Mouse (Mus musculus) heart, postnatal 0 days (tissue): ENCODE data around the gene Myo16. TPM values are rescaled to one million over a fixed set of nuclear protein-coding genes. Genes with fewer than 3 reads are reported as not detected.

Experiments
- ATAC-seq: fragments of 200-750 bp; cut with Nextera tagmentation; 2 replicates; pipeline ENCODE4 v1.8.0; 2017; ENCODE audit warnings: low read depth, moderate number of reproducible peaks, moderate library complexity; ENCODE audit not compliant: insufficient read depth
- DNase-seq: peaks from one replicate; pipeline ENCODE4 v3.0.0-alpha.2; 2016; ENCODE audit warnings: low spot score
- H3K27ac ChIP-seq: fragments of 300-500 bp; sonication (generic); 2 replicates; pipeline ENCODE4 v1.5.1; 2014; ENCODE audit warnings: low read depth, mild to moderate bottlenecking
- H3K27me3 ChIP-seq: fragments of 300-500 bp; sonication (generic); 2 replicates; pipeline ENCODE4 v1.6.1; 2014; ENCODE audit warnings: low read length, mixed read lengths; ENCODE audit not compliant: control insufficient read depth, insufficient read depth
- H3K36me3 ChIP-seq: fragments of 300-500 bp; sonication (generic); replicated peaks from 2 replicates; pipeline ENCODE4 v1.6.1; 2014; ENCODE audit warnings: low read length, mixed read lengths; ENCODE audit not compliant: control insufficient read depth, insufficient read depth
- H3K4me1 ChIP-seq: fragments of 300-500 bp; sonication (generic); 2 replicates; pipeline ENCODE4 v1.6.1; 2014; ENCODE audit warnings: antibody characterized with exemption; ENCODE audit not compliant: control insufficient read depth, insufficient read depth
- H3K4me2 ChIP-seq: fragments of 300-500 bp; sonication (generic); 2 replicates; pipeline ENCODE4 v1.6.1; 2014; ENCODE audit warnings: low read depth, mild to moderate bottlenecking, low read length, moderate library complexity
- H3K4me3 ChIP-seq: fragments of 300-500 bp; sonication (generic); 2 replicates; pipeline ENCODE4 v1.5.1; 2014; ENCODE audit warnings: low read depth, low read length
- H3K9ac ChIP-seq: fragments of 300-500 bp; sonication (generic); replicated peaks from 2 replicates; pipeline ENCODE4 v1.6.1; 2014; ENCODE audit warnings: low read depth, low read length, mixed read lengths
- H3K9me3 ChIP-seq: fragments of 300-500 bp; sonication (generic); replicated peaks from 2 replicates; pipeline ENCODE4 v1.6.1; 2016; ENCODE audit warnings: low read length; ENCODE audit not compliant: control insufficient read depth
- CTCF ChIP-seq: IDR thresholded peaks from 2 replicates; pipeline ENCODE4 v1.5.1; 2016; ENCODE audit warnings: antibody characterized with exemption, control low read depth, low read depth
- EP300 ChIP-seq: IDR thresholded peaks from 2 replicates; pipeline ENCODE4 v1.6.1; 2016; ENCODE audit warnings: antibody characterized with exemption, low read depth
- WGBS: fragments of 180-500 bp; shearing (Covaris S2); extraction: QIAGEN DNeasy Blood & Tissue Kit; methylation state at CpG from one replicate; pipeline ENCODE4 v1.1.7; 2014; 5-methylcytosine and 5-hydroxymethylcytosine counted together
- polyA plus RNA-seq: library from polyadenylated mRNA; unstranded; fragments of >200 nt; fragmentation: Nextera tagmentation; extraction: Ambion mirVana; gene quantifications from 2 replicates; pipeline ENCODE4 v1.2.1, GENCODE M21; 2015
- total RNA-seq: library from RNA; depleted of rRNA; stranded (reverse); fragments of >200 nt; gene quantifications from 2 replicates; pipeline ENCODE4 v1.2.3, GENCODE M21; 2014; ENCODE audit warnings: low replicate concordance

The Myo16 gene
- total and polyA plus RNA-seq, 2 experiments from 2014 or later = not detected

DNA sequence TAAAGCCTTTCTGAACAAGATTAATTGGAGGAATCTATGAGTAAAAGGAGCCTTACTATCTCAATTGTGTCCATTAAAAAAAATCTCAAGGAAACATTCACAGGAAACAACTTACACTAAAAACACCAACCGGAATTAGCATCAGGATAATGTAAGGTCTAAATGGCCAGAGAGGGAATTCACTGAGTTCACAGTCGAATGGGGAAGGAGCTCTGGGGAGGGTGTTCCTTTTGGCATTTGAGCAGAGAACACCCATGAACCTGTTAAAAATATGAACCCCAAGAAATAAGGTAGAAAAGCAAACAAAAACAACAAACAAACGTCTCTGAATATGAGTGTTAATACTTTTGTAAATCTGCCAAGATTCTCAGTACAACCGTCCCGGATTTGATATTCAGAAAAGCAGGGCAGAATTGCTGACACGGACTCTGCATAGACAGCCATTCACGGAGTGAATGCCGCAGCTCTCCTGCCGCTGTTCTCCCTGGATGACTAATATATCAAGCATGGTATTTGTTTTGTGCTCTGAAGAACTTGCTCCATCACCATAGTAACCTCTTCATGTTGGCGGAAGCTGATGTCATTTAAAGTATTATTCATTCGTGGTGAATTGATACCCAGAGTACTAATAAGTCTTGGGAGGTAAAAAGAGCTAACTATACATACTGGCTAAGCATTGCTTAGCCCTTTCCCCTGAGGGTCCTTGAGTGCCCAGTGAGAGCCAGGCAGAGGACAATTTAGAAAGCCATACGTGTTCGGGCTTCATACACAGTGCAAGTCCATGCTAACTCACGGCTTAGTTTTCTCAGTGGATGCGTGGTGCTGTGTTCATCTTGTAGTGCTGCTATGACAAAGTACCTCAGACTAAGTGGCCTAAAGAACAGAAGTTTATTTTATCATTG, 22.9 kb upstream of the Myo16 start:
- Histone ChIP-seq H3K4me1 (no peaks in the 10 kb centered on the region), H3K36me3 (no peaks in the 10 kb centered on the region), H3K9me3 (no peaks in the 10 kb centered on the region; the same call in 1 of the 2 replicates), H3K27ac (no peak overlapping the region), H3K9ac (no peak overlapping the region), H3K4me3 (no peak overlapping the region), H3K27me3 (no peaks in the 10 kb centered on the region), H3K4me2 (no peak overlapping the region)
- TF ChIP-seq CTCF = no peak
- no peak for TF ChIP-seq EP300
- no peak for DNase-seq
- no peak for ATAC-seq
- WGBS = 55% methylated on average over 15 of the region's 15 CpGs

GRCm38 (mm10) chr8:10139536-10139935, 14.2 kb upstream of the Myo16 start:
- H3K4me2 ChIP-seq = no peak overlapping the region
- no peak for ATAC-seq
- H3K27ac ChIP-seq = no peak overlapping the region
- no peaks in the 10 kb centered on the region; the same call in 1 of the 2 replicates for H3K9me3 ChIP-seq
- H3K27me3 ChIP-seq = no peaks in the 10 kb centered on the region
- H3K36me3 ChIP-seq = no peaks in the 10 kb centered on the region
- WGBS = 32% methylated on average over 8 of the region's 8 CpGs
- H3K4me3 ChIP-seq = no peak overlapping the region
- H3K4me1 ChIP-seq = no peaks in the 10 kb centered on the region
- TF ChIP-seq CTCF (no peak), EP300 (no peak)
- no peak for DNase-seq
- no peak overlapping the region for H3K9ac ChIP-seq

DNA sequence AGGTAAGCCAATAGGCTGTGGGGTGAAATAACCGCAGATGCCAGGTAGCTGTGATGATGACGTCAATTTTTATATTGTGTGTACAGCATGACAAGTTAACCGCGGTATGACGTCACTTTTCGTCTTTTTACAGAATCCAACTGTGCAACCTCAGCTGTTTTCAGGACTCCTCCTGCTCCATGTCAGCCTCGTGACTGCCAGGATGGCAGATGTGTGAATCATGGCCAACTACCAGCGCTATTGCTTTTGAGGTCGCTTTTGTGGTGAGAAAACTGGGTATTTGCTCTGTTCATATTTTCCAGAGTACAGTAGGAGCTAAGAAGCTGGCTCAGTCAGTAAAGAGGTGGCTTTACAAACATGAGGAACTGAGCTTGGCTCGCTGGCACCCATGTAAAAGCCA, 9.8 kb upstream of the Myo16 start:
- WGBS = 78% methylated on average over 10 of the region's 10 CpGs
- no peak for TF ChIP-seq CTCF
- no peak for TF ChIP-seq EP300

DNA sequence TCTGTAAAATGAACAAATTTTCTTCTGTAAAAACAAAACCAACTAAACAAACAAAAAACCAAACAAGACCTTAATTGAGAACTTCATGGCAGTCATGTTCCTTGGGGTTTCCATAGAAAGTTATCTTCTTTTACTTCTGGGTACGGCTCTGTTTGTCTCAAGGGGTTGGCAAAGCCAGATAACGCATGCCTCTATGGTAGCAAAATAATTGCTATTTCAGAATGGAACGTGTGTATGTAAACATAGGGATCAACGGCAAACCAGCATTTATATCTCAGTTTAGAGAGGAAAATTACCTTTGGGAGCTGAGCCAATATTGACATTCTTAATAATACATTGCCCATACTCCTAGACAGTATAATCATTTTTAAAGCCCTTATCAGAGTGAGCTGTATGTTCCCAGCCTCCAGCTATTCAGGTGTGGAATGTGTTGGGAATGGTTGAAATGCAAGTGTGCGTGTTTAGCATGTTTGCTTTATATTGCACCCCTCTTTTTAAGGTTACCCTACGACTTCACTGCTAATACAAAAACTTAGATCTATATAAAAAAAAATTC, 1.9 kb upstream of the Myo16 start:
- Histone ChIP-seq H3K9me3 (no peaks in the 10 kb centered on the region), H3K4me1 (no peaks in the 10 kb centered on the region), H3K27ac (no peak overlapping the region), H3K4me2 (no peak overlapping the region), H3K36me3 (no peaks in the 10 kb centered on the region), H3K4me3 (no peak overlapping the region), H3K27me3 (peaks cover 29% of the 10 kb centered on the region), H3K9ac (no peak overlapping the region)
- TF ChIP-seq CTCF (no peak), EP300 (no peak)
- DNase-seq = no peak
- WGBS = 67% methylated on average over 6 of the region's 6 CpGs
- ATAC-seq = no peak

More for the DNA sequence above, 9.8 kb upstream of the Myo16 start:
- H3K27me3 ChIP-seq = no peaks in the 10 kb centered on the region
- no peak overlapping the region for H3K4me2 ChIP-seq
- DNase-seq (no peak), ATAC-seq (no peak)
- H3K4me1 ChIP-seq = no peaks in the 10 kb centered on the region
- H3K9me3 ChIP-seq = no peaks in the 10 kb centered on the region
- no peak overlapping the region for H3K4me3 ChIP-seq
- no peak overlapping the region for H3K27ac ChIP-seq
- H3K9ac ChIP-seq = no peak overlapping the region
- no peaks in the 10 kb centered on the region for H3K36me3 ChIP-seq

GRCm38 (mm10) chr8:10154439-10154745, 681 bp downstream of the Myo16 start:
- no peaks in the 10 kb centered on the region for H3K9me3 ChIP-seq
- no peaks in the 10 kb centered on the region for H3K4me1 ChIP-seq
- DNase-seq (no peak), ATAC-seq (no peak)
- peak overlapping the region; percentile 49 for H3K4me3 ChIP-seq
- no peak for TF ChIP-seq EP300
- no peak for TF ChIP-seq CTCF
- no peaks in the 10 kb centered on the region for H3K36me3 ChIP-seq
- H3K4me2 ChIP-seq = peak overlapping the region; percentile 64; the same call in 1 of the 2 replicates
- 0 out of 2 replicates have a peak overlapping the region, but pooled peaks have one; percentile 12 for H3K9ac ChIP-seq
- peaks cover 29% of the 10 kb centered on the region for H3K27me3 ChIP-seq
- no peak overlapping the region for H3K27ac ChIP-seq
- WGBS = 28% methylated on average over 4 of the region's 4 CpGs
